Mouse (Mus musculus) kidney, postnatal 14 days (tissue): Measurements from ENCODE around the gene Rxfp2.

Experiments
- DNase-seq: peaks from one replicate; pipeline ENCODE4 v3.0.0; 2022; ENCODE audit warnings: mixed read lengths

Gene Rxfp2

GRCm38 (mm10) chr5:150116216-150116905, 97.9 kb downstream of the Rxfp2 start:
- DNase-seq: no peak

GRCm38 (mm10) chr5:150116906-150117216, 98.4 kb downstream of the Rxfp2 start:
- DNase-seq: no peak

- DNase-seq: no peak
Measured at GRCm38 (mm10) chr5:150118124-150118454, 99.6 kb downstream of the Rxfp2 start.

GRCm38 (mm10) chr5:150118455-150119241, 100.2 kb downstream of the Rxfp2 start, which contains the start of gene Fry:
TSS of gene Fry (plus strand) at chr5:150118645.
- peak; percentile 94 for DNase-seq

- DNase-seq: no peak
Measured at GRCm38 (mm10) chr5:150120676-150121075, 102.2 kb downstream of the Rxfp2 start.

- no peak for DNase-seq
Measured at GRCm38 (mm10) chr5:150122095-150122494, 103.6 kb downstream of the Rxfp2 start.

GRCm38 (mm10) chr5:150122571-150122970, 104.1 kb downstream of the Rxfp2 start:
- no peak for DNase-seq

- DNase-seq: no peak
Measured at GRCm38 (mm10) chr5:150125920-150126319, 107.4 kb downstream of the Rxfp2 start.

- DNase-seq: no peak
Measured at GRCm38 (mm10) chr5:150128432-150128831, 110.0 kb downstream of the Rxfp2 start.

GRCm38 (mm10) chr5:150130144-150130543, 111.7 kb downstream of the Rxfp2 start:
- no peak for DNase-seq

GRCm38 (mm10) chr5:150131166-150131565, 112.7 kb downstream of the Rxfp2 start:
- no peak for DNase-seq
